8 mouse cellular contexts compared by ENCODE assay signal in genomic region chr13:55592512-55593253, GRCm38 (mm10). TPM values are rescaled to one million over a fixed set of nuclear protein-coding genes. Genes with fewer than 3 reads are reported as not detected.
DNase-seq lines count a peak whose midpoint lies in the region; ATAC-seq lines count a peak whose summit lies in the region.

No protein-coding gene starts in this region.

- H3K4me2 ChIP-seq in heart, embryonic 16.5 days (ENCODE audit: low read depth, low read length), result peak overlapping the region; percentile 63
- peak overlapping the region; percentile 81 for H3K4me2 ChIP-seq in liver, embryonic 15.5 days
- H3K4me2 ChIP-seq in neural tube, embryonic 12.5 days (replicated peaks), result peak overlapping the region; percentile 76

- H3K27ac ChIP-seq in forebrain, embryonic 10.5 days, result peak overlapping the region; percentile 92
- peak overlapping the region; percentile 26 for H3K27ac ChIP-seq in heart, embryonic 16.5 days (ENCODE audit: low read length)
- H3K27ac ChIP-seq in liver, embryonic 15.5 days (replicated peaks), result peak overlapping the region; percentile 58; the same call in 1 of the 2 replicates
- no peak overlapping the region for H3K27ac ChIP-seq in neural tube, embryonic 12.5 days

- H3K4me1 ChIP-seq in forebrain, embryonic 10.5 days, result peaks cover 16% of the 10 kb centered on the region
- peaks cover 10% of the 10 kb centered on the region for H3K4me1 ChIP-seq in heart, embryonic 16.5 days (ENCODE audit: control insufficient read depth, insufficient read depth, low read length)
- peaks cover 17% of the 10 kb centered on the region for H3K4me1 ChIP-seq in liver, embryonic 15.5 days (replicated peaks)
- peaks cover 11% of the 10 kb centered on the region for H3K4me1 ChIP-seq in neural tube, embryonic 12.5 days

- peak overlapping the region; percentile 80 for H3K9ac ChIP-seq in heart, embryonic 16.5 days (ENCODE audit: low read length)
- H3K9ac ChIP-seq in liver, embryonic 15.5 days, result peak overlapping the region; percentile 77
- H3K9ac ChIP-seq in neural tube, embryonic 12.5 days, result peak overlapping the region; percentile 84

- peak; percentile 99 for ATAC-seq in CD4-positive, CD25-positive, alpha-beta regulatory T cell, adult 4 months
- ATAC-seq in heart, embryonic 16.5 days (replicated peaks; ENCODE audit: extremely low read depth, insufficient read depth, low FRiP score), result peak; percentile 98
- ATAC-seq in liver, embryonic 15.5 days (ENCODE audit: insufficient read depth), result peak; percentile 94
- peak; percentile 98 for ATAC-seq in neural tube, embryonic 12.5 days (ENCODE audit: low FRiP score, low read depth)

- peak; percentile 83 for DNase-seq in c-Kit-negative CD71-positive TER-119-positive erythroid progenitor cells, embryonic 14.5 days (ENCODE audit: low read depth, low spot score)
- DNase-seq in forebrain, embryonic 10.5 days (ENCODE audit: extremely low spot score, low spot score), result peak; percentile 97
- DNase-seq in kidney, postnatal 36 days, result peak; percentile 97 to 98
- DNase-seq in telencephalon, adult 2 months (ENCODE audit: low read depth, low spot score), result peak; percentile 94

- WGBS in forebrain, embryonic 10.5 days, result 5% methylated on average over 29 of the region's 29 CpGs
- WGBS in heart, embryonic 16.5 days, result 4% methylated on average over 29 of the region's 29 CpGs
- WGBS in liver, embryonic 15.5 days (ENCODE audit: insufficient replicate concordance), result 3% methylated on average over 29 of the region's 29 CpGs
- 6% methylated on average over 29 of the region's 29 CpGs for WGBS in neural tube, embryonic 12.5 days

- H3K36me3 ChIP-seq in forebrain, embryonic 10.5 days (replicated peaks), result peaks cover 35% of the 10 kb centered on the region
- peaks cover 23% of the 10 kb centered on the region for H3K36me3 ChIP-seq in heart, embryonic 16.5 days (ENCODE audit: control insufficient read depth, insufficient read depth)
- H3K36me3 ChIP-seq in liver, embryonic 15.5 days (replicated peaks), result peaks cover 33% of the 10 kb centered on the region
- peaks cover 32% of the 10 kb centered on the region for H3K36me3 ChIP-seq in neural tube, embryonic 12.5 days

- H3K4me3 ChIP-seq in forebrain, embryonic 10.5 days, result peak overlapping the region; percentile 89
- H3K4me3 ChIP-seq in heart, embryonic 16.5 days (ENCODE audit: low read length), result peak overlapping the region; percentile 68
- H3K4me3 ChIP-seq in liver, embryonic 15.5 days (replicated peaks), result peak overlapping the region; percentile 78
- H3K4me3 ChIP-seq in neural tube, embryonic 12.5 days, result peak overlapping the region; percentile 77

- H3K27me3 ChIP-seq in forebrain, embryonic 10.5 days (ENCODE audit: poor library complexity, severe bottlenecking), result peaks cover 6% of the 10 kb centered on the region
- H3K27me3 ChIP-seq in heart, embryonic 16.5 days (ENCODE audit: control insufficient read depth, insufficient read depth, low read length), result no peaks in the 10 kb centered on the region
- peaks cover 15% of the 10 kb centered on the region for H3K27me3 ChIP-seq in liver, embryonic 15.5 days
- H3K27me3 ChIP-seq in neural tube, embryonic 12.5 days (replicated peaks), result no peaks in the 10 kb centered on the region

- no peaks in the 10 kb centered on the region for H3K9me3 ChIP-seq in forebrain, embryonic 10.5 days
- H3K9me3 ChIP-seq in heart, embryonic 16.5 days (replicated peaks; ENCODE audit: control insufficient read depth, low read length), result no peaks in the 10 kb centered on the region
- H3K9me3 ChIP-seq in liver, embryonic 15.5 days (replicated peaks), result no peaks in the 10 kb centered on the region
- no peaks in the 10 kb centered on the region for H3K9me3 ChIP-seq in neural tube, embryonic 12.5 days

RNA-seq across cellular contexts. Expression of gene B4galt7, which starts 7.0 kb away (rescaled TPM):
- polyA plus RNA-seq in CD4-positive, CD25-positive, alpha-beta regulatory T cell, adult 4 months (2017; shearing (Covaris generic)), result 10 to 100 TPM; 20.5 to 42.3 TPM
- 26.6 and 28.9 TPM in 2 replicates for polyA plus RNA-seq in forebrain, embryonic 10.5 days (2016; fragmentation: Nextera tagmentation; extraction: Ambion mirVana)
- 18.1 and 18.9 TPM in 2 replicates for polyA plus RNA-seq in heart, embryonic 16.5 days (2015; fragmentation: Nextera tagmentation; extraction: Ambion mirVana)
- 5.9 and 6.9 TPM in 2 replicates for polyA plus RNA-seq in liver, embryonic 15.5 days (2015; fragmentation: Nextera tagmentation; extraction: Ambion mirVana)
- polyA plus RNA-seq in neural tube, embryonic 12.5 days (2016; fragmentation: Nextera tagmentation; extraction: Ambion mirVana), result 42.4 and 44.3 TPM in 2 replicates

RNA-seq across cellular contexts. Expression of gene Tmed9, which starts 19.2 kb away (rescaled TPM):
- 100 to 1,000 TPM; 206 to 437 TPM for polyA plus RNA-seq in CD4-positive, CD25-positive, alpha-beta regulatory T cell, adult 4 months (2017; shearing (Covaris generic))
- 129 and 141 TPM in 2 replicates for polyA plus RNA-seq in forebrain, embryonic 10.5 days (2016; fragmentation: Nextera tagmentation; extraction: Ambion mirVana)
- polyA plus RNA-seq in heart, embryonic 16.5 days (2015; fragmentation: Nextera tagmentation; extraction: Ambion mirVana), result 99.9 and 110 TPM in 2 replicates
- 55.2 and 63.2 TPM in 2 replicates for polyA plus RNA-seq in liver, embryonic 15.5 days (2015; fragmentation: Nextera tagmentation; extraction: Ambion mirVana)
- polyA plus RNA-seq in neural tube, embryonic 12.5 days (2016; fragmentation: Nextera tagmentation; extraction: Ambion mirVana), result 109 and 111 TPM in 2 replicates

RNA-seq across cellular contexts. Expression of gene Fam193b, which starts 21.8 kb away (rescaled TPM):
- polyA plus RNA-seq in CD4-positive, CD25-positive, alpha-beta regulatory T cell, adult 4 months (2017; shearing (Covaris generic)), result 10 to 100 TPM; 36.3 to 40.2 TPM
- polyA plus RNA-seq in forebrain, embryonic 10.5 days (2016; fragmentation: Nextera tagmentation; extraction: Ambion mirVana), result 55.6 and 57.8 TPM in 2 replicates
- 22.6 and 23.9 TPM in 2 replicates for polyA plus RNA-seq in heart, embryonic 16.5 days (2015; fragmentation: Nextera tagmentation; extraction: Ambion mirVana)
- 7.5 and 11.0 TPM in 2 replicates for polyA plus RNA-seq in liver, embryonic 15.5 days (2015; fragmentation: Nextera tagmentation; extraction: Ambion mirVana)
- 66.9 and 70.7 TPM in 2 replicates for polyA plus RNA-seq in neural tube, embryonic 12.5 days (2016; fragmentation: Nextera tagmentation; extraction: Ambion mirVana)

RNA-seq across cellular contexts. Expression of gene Caml, which starts 30.1 kb away (rescaled TPM):
- 10 to 100 TPM; 41.7 to 46.1 TPM for polyA plus RNA-seq in CD4-positive, CD25-positive, alpha-beta regulatory T cell, adult 4 months (2017; shearing (Covaris generic))
- 51.6 and 54.5 TPM in 2 replicates for polyA plus RNA-seq in forebrain, embryonic 10.5 days (2016; fragmentation: Nextera tagmentation; extraction: Ambion mirVana)
- 35.6 and 39.9 TPM in 2 replicates for polyA plus RNA-seq in heart, embryonic 16.5 days (2015; fragmentation: Nextera tagmentation; extraction: Ambion mirVana)
- 13.3 and 14.7 TPM in 2 replicates for polyA plus RNA-seq in liver, embryonic 15.5 days (2015; fragmentation: Nextera tagmentation; extraction: Ambion mirVana)
- 78.8 and 80.7 TPM in 2 replicates for polyA plus RNA-seq in neural tube, embryonic 12.5 days (2016; fragmentation: Nextera tagmentation; extraction: Ambion mirVana)

RNA-seq across cellular contexts. Expression of gene Ddx46, which starts 42.1 kb away (rescaled TPM):
- polyA plus RNA-seq in CD4-positive, CD25-positive, alpha-beta regulatory T cell, adult 4 months (2017; shearing (Covaris generic)), result 10 to 100 TPM; 58.1 to 64.6 TPM
- polyA plus RNA-seq in forebrain, embryonic 10.5 days (2016; fragmentation: Nextera tagmentation; extraction: Ambion mirVana), result 44.1 and 48.0 TPM in 2 replicates
- 20.5 and 21.4 TPM in 2 replicates for polyA plus RNA-seq in heart, embryonic 16.5 days (2015; fragmentation: Nextera tagmentation; extraction: Ambion mirVana)
- polyA plus RNA-seq in liver, embryonic 15.5 days (2015; fragmentation: Nextera tagmentation; extraction: Ambion mirVana), result 13.2 and 14.0 TPM in 2 replicates
- 38.2 and 43.5 TPM in 2 replicates for polyA plus RNA-seq in neural tube, embryonic 12.5 days (2016; fragmentation: Nextera tagmentation; extraction: Ambion mirVana)
